Mouse (Mus musculus) gastrocnemius, adult 2 months (tissue): ENCODE measurements around the gene Rufy3. TPM values are rescaled to one million over a fixed set of nuclear protein-coding genes. Genes with fewer than 3 reads are reported as not detected.

Experiments
- DNase-seq: peaks from one replicate; pipeline ENCODE4 v3.0.0; 2022
- H3K27ac ChIP-seq: fragments of 200-600 bp; 2 replicates; pipeline ENCODE4 v1.8.1; 2022; ENCODE audit warnings: mild to moderate bottlenecking
- H3K4me3 ChIP-seq: fragments of 200-600 bp; 2 replicates; pipeline ENCODE4 v1.8.1; 2022; ENCODE audit warnings: mild to moderate bottlenecking, moderate library complexity
- CTCF ChIP-seq: fragments of 200-600 bp; IDR thresholded peaks from 2 replicates; pipeline ENCODE4 v1.8.1; 2022; ENCODE audit warnings: antibody characterized with exemption, mild to moderate bottlenecking, moderate library complexity
- intact Hi-C: fragments of 180-260 bp; cut with DNase I; formaldehyde crosslinking; loops from one replicate; pipeline ENCODE4 v1.15.1; 2025
- total RNA-seq, 2 experiments: library from RNA; stranded (reverse); gene quantifications; 2 replicates each; pipeline ENCODE4 v1.2.3; 2021

Rufy3 gene
- total RNA-seq, 2 experiments from 2014 or later = 6.3 to 7.4 TPM

- Histone ChIP-seq H3K4me3 (no peak overlapping the region), H3K27ac (no peak overlapping the region)
- TF ChIP-seq CTCF = no peak
- DNase-seq = no peak
- intact Hi-C loops = no loop called here
These were observed 5.8 kb upstream of the Rufy3 start for GRCm38 (mm10) chr5:88558991-88559390.

GRCm38 (mm10) chr5:88561080-88561814 lies 3.6 kb upstream of the Rufy3 start:
- intact Hi-C loops = loop anchor here (10.0 kb wide), 1 partner anchor 204 kb away; the partner anchor contains the start of gene Dck
- no peak overlapping the region for H3K4me3 ChIP-seq
- no peak for TF ChIP-seq CTCF
- no peak overlapping the region for H3K27ac ChIP-seq
- DNase-seq = no peak

DNA sequence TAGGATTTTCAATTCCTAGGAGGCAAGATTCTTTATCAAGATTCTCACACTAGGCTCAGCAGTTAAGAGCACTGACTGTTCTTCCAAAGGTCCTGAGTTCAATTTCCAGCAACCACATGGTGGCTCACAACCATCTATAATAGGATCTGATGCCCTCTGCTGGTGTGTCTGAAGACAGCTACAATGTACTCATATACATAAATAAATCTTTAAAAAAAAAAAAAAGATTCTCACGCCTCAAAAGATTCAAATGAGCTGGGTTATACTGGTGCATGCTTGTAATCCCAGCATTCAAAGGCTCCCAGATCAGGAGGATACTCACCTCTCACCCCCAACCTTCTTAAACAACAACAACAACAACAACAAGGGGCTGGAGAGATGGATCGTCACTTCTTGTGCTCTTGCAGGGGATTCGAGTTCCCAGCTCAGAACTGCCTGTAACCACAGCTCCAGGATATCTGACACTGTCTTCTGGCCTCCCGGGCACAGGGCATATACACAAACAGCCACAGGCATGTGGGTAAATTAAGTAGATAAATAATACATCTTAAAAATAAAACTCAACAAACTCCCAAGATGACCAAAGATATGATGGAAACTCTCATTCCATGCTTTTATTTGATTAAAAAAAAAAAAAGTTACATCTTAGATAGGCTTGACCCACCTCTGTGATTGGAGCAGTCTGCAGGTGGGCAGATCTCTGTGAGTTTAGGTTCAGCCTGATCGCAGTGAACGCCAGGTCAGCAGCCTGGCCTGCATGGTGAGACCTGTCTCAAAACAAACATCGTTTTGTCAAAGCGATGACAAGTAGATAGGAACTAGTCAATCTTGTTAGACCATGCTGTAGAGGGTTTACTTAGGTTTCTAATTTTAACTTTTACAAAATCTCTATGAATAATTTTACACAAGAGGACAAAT lies 1.7 kb upstream of the Rufy3 start:
- intact Hi-C loops = loop anchor here (10.0 kb wide), 1 partner anchor 202 kb away; the partner anchor contains the start of gene Dck
- DNase-seq = no peak
- TF ChIP-seq CTCF = no peak; the same call in 1 of the 2 replicates
- Histone ChIP-seq H3K27ac (no peak overlapping the region), H3K4me3 (no peak overlapping the region)

DNA sequence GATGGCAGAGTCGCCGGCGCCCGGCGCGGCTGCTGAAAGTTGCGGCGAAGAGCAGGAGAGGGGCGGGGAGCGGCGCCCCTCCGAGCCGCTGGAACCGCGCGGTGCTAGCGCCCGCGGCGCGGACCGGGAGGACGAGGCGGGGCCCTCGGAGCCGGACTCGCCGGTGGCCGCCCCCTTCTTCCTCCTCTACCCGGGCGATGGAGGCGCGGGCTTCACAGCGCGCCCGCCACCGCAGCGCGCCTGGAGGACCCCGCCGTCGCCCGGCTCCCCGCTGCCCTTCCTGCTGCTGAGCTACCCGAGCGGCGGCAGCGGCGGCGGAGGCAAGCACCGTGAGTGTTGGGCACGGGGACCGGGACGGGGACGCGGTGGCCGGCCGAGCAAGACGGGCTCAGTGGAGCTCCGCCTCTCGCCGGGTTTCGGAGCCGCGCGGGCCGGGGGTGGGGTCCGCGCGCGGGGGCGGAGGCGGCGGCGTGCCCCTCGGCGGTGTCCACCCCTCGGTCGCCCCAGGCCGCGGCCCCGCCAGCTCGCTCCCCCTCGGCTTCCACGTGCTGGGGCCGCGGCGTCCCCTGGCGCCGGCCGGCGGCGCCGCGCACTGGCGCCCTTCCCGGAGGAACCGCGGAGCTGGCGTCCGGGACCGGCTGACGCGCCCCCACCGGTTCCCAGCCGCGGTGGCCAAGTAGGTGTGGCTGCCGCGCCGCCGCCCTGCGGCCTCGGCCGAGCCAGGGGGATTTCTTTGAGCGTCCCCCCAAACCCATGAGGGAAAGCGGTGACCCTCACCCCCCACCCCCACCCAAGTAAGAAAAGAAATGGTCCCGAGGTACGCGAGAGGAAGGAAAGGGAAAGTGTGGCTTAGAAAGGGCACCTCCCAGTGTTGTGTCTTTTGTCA lies 551 bp downstream of the Rufy3 start:
- H3K27ac ChIP-seq = peak overlapping the region; percentile 95
- peak overlapping the region; percentile 83 for H3K4me3 ChIP-seq
- intact Hi-C loops = loop anchor here (5.0 to 10.0 kb wide), 2 partner anchors 112 to 199 kb away; partner anchors contain the start of genes Dck and Grsf1
- TF ChIP-seq CTCF = peak; percentile 16; the same call in 1 of the 2 replicates
- peak; percentile 92 for DNase-seq

DNA sequence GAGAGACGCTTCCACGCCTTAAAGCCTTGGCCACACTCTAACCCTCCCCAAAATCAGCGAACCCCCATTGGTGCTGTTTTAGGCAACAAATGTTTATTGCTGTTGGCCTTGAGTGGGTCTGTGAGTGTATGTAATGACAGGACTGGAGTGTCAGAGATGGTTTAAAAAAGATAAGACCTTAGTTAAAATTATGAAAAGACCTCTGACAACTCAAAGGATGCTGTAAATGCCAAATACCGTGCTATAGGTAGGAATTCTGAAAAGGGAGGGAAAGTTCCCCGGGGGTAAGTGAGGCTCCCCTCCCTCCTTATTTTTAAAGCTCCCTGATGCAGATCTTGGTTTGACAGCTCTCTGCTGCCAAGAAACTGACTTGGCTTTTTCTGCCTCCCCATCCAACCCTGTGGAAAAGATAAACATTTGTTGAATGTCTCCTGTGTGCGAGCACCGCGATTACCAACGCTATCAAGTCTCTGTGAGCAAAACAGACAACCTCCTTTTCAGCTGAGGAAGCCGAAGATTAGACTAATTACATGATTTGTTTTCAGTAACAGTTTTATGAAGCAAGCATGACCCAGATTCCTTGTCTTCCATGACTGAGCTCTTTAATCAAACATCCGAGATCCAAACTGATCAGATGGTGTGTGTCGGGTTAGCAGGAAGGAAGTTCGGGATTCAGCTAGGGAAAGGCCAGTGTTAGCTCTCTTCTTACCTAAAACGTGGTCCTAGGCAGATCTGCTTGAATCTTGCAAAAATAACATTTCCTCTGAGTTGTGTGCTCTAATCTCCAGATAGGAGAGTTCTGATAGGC lies 1.4 kb downstream of the Rufy3 start:
- Histone ChIP-seq H3K27ac (peak overlapping the region; percentile 95), H3K4me3 (peak overlapping the region; percentile 83)
- no peak for TF ChIP-seq CTCF
- no peak for DNase-seq
- intact Hi-C loops = loop anchor here (5.0 to 10.0 kb wide), 2 partner anchors 111 to 199 kb away; partner anchors contain the start of genes Dck and Grsf1

GRCm38 (mm10) chr5:88569541-88569940 lies 4.7 kb downstream of the Rufy3 start:
- Histone ChIP-seq H3K4me3 (no peak overlapping the region), H3K27ac (no peak overlapping the region)
- DNase-seq = no peak
- TF ChIP-seq CTCF = no peak
- intact Hi-C loops = loop anchor here (5.0 to 10.0 kb wide), 2 partner anchors 108 to 195 kb away; partner anchors contain the start of genes Dck and Grsf1

DNA sequence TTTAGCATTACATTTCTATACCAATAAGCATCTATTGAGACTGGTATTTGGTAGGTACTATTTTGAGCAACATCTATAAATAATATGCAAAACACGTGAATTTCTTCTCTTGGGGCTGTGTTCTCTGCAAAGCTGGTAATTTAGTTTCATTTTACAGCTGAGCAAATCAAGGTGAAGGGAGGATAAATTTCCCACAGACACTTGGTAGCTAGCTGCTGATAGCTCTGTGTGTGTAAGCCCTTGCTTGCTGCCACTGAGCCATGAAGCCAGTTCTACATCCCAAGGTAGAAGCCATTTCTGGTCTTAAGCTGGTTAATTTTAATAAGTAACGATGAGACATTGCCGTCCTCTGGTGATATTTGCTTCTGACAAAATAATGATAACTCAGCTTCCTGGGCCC lies 10.0 kb downstream of the Rufy3 start:
- Histone ChIP-seq H3K27ac (no peak overlapping the region), H3K4me3 (no peak overlapping the region)
- intact Hi-C loops = no loop called here
- no peak for DNase-seq
- TF ChIP-seq CTCF = no peak

GRCm38 (mm10) chr5:88575506-88576338 lies 10.9 kb downstream of the Rufy3 start:
- no peak overlapping the region for H3K4me3 ChIP-seq
- no peak for DNase-seq
- intact Hi-C loops = no loop called here
- no peak overlapping the region for H3K27ac ChIP-seq
- TF ChIP-seq CTCF = no peak

DNA sequence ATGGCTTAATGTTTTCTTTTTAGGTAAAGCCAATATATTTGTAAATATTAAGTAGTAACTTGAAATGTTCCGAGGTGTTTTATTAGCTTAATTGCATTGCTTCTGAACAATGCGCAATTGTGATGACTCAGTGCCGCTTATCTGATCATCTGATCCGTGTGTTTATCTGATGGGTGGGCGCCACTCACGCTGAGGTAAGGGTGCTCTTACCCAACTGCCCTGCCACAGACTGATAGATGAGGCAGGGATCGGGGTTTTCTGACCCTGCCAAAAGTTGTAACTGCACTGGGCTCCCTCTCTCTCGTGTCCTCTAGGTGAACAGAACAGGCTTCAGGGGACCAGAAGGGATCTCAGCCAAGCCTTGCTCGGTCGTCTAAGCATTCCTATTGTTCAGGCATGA lies 15.8 kb downstream of the Rufy3 start:
- H3K4me3 ChIP-seq = no peak overlapping the region
- DNase-seq = no peak
- intact Hi-C loops = no loop called here
- TF ChIP-seq CTCF = no peak
- no peak overlapping the region for H3K27ac ChIP-seq

DNA sequence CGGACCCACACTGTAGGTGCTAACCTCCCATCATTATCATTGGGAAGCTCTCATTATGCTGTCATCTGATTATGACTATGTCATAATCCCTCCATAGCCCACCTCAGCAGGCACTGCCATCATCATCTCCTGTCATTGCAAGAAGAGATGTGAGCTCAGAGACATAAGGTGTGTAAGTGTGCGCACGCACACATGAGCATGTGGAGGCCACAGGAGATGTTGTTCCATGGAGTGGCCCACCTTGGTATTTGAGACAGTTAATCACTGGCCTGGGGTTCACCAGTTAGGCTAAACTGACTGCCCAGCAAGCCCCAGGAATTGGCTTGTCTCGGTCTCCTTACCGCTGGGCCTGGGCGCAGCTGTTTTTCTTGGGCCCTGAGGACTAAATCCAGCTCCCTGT lies 16.5 kb downstream of the Rufy3 start:
- Histone ChIP-seq H3K27ac (no peak overlapping the region), H3K4me3 (no peak overlapping the region)
- intact Hi-C loops = no loop called here
- no peak for TF ChIP-seq CTCF
- no peak for DNase-seq
